Mouse (Mus musculus) intestine, postnatal 0 days (tissue): ENCODE measurements around the gene Polr1b. TPM values are rescaled to one million over a fixed set of nuclear protein-coding genes. Genes with fewer than 3 reads are reported as not detected.

Experiments
- ATAC-seq: fragments of 200-750 bp; cut with Nextera tagmentation; 2 replicates; pipeline ENCODE4 v1.8.0; 2017; ENCODE audit warnings: mild to moderate bottlenecking, moderate TSS enrichment, moderate library complexity
- H3K27ac ChIP-seq: fragments of 300-500 bp; sonication (generic); 2 replicates; pipeline ENCODE4 v1.5.1; 2014; ENCODE audit warnings: mild to moderate bottlenecking, low read depth, low read length, moderate library complexity
- H3K27me3 ChIP-seq: fragments of 300-500 bp; sonication (generic); replicated peaks from 2 replicates; pipeline ENCODE4 v1.6.1; 2014; ENCODE audit warnings: low read length, mixed read lengths; ENCODE audit not compliant: control insufficient read depth, insufficient read depth
- H3K36me3 ChIP-seq: fragments of 300-500 bp; sonication (generic); 2 replicates; pipeline ENCODE4 v1.6.1; 2014; ENCODE audit warnings: mild to moderate bottlenecking, moderate library complexity; ENCODE audit not compliant: control insufficient read depth, insufficient read depth
- H3K4me1 ChIP-seq: fragments of 300-500 bp; sonication (generic); replicated peaks from 2 replicates; pipeline ENCODE4 v1.6.1; 2014; ENCODE audit warnings: antibody characterized with exemption, low read length, mixed read lengths; ENCODE audit not compliant: control insufficient read depth, insufficient read depth
- H3K4me2 ChIP-seq: fragments of 300-500 bp; sonication (generic); replicated peaks from 2 replicates; pipeline ENCODE4 v1.6.1; 2014; ENCODE audit warnings: low read depth, mild to moderate bottlenecking, moderate library complexity
- H3K4me3 ChIP-seq: fragments of 300-500 bp; sonication (generic); 2 replicates; pipeline ENCODE4 v1.5.1; 2014; ENCODE audit warnings: low read depth, low read length
- H3K9ac ChIP-seq: fragments of 300-500 bp; sonication (generic); 2 replicates; pipeline ENCODE4 v1.6.1; 2014; ENCODE audit warnings: mild to moderate bottlenecking, low read depth, low read length
- H3K9me3 ChIP-seq: fragments of 300-500 bp; sonication (generic); 2 replicates; pipeline ENCODE4 v1.6.1; 2016; ENCODE audit warnings: mixed run types; ENCODE audit not compliant: control insufficient read depth
- CTCF ChIP-seq: sonication (generic); IDR thresholded peaks from 2 replicates; pipeline ENCODE4 v1.5.1; 2016; ENCODE audit warnings: low read depth, mild to moderate bottlenecking, control low read depth, antibody characterized with exemption, moderate library complexity
- WGBS: fragments of 180-500 bp; shearing (Covaris S2); extraction: QIAGEN DNeasy Blood & Tissue Kit; methylation state at CpG from one replicate; pipeline ENCODE4 v1.1.7; 2014; 5-methylcytosine and 5-hydroxymethylcytosine counted together
- polyA plus RNA-seq: library from polyadenylated mRNA; unstranded; fragments of >200 nt; fragmentation: Nextera tagmentation; extraction: Ambion mirVana; gene quantifications from 2 replicates; pipeline ENCODE4 v1.2.1, GENCODE M21; 2015

The Polr1b gene
- polyA plus RNA-seq: 5.3 and 6.0 TPM in 2 replicates

DNA sequence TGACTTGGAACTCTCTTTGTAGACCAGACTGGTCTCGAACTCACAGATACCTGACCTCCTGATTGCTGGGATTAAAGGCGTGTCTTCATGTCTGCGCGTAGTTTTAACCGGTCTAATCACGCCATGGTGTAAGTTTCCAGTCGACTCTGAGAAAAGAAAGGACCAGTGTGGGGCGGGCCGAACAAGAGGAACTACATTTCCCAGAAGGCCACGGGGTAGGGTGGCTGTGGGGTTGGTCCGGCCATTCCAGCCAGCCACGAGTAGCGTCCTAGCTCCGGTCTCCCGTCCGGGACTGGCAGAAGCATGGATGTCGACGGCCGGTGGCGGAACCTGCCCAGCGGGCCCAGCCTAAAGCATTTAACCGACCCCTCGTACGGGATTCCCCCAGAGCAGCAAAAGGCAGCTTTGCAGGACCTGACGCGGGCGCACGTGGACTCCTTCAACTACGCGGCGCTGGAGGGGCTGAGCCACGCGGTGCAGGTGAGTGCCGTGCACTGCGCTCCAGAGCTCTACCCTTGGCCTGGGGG, at the start of gene Polr1b:
Gene Polr1b, plus strand, starts transcription at position 212 of the 527 bp plus-strand sequence.
- no peaks in the 10 kb centered on the region for H3K4me1 ChIP-seq
- WGBS: under 1% methylated on average over 35 of the region's 35 CpGs
- no peaks in the 10 kb centered on the region for H3K9me3 ChIP-seq
- peak within 1 kb of the TSS; percentile 63 for H3K9ac ChIP-seq
- peak within 1 kb of the TSS; percentile 95 for H3K4me2 ChIP-seq
- H3K36me3 ChIP-seq: peaks cover 12% of the 10 kb centered on the region; the same call in 1 of the 2 replicates
- TF ChIP-seq CTCF: no peak
- H3K27me3 ChIP-seq: no peaks in the 10 kb centered on the region
- H3K27ac ChIP-seq: no peak within 1 kb of the TSS
- H3K4me3 ChIP-seq: peak within 1 kb of the TSS; percentile 68
- ATAC-seq: peak; percentile 100

DNA sequence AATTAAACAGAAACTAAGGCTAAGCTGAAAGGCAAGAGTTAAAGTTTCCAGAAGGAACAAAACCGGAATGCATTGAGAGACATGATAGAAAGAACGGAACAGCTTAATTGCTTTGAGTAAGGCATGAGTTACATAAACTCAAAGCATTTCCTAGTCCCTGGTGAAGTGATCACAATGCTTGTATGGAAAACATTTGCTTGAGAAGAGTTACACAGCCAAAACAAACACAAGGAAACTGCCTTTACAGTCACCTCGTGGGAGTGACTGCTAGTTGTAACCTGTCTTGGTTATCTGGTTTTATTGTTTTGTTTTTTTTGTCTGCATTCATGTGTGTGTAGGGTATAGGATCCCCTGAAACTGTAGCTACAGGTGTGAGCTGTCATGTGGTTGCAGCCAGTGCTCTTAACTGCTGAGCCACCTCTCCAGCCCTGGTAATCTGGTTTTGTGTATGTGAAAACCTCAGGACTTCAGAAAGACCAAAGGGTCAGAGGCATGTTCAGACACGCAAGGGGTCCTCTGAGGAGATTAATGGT, 48.3 kb upstream of the Polr1b start:
- Histone ChIP-seq H3K4me2 (no peak overlapping the region), H3K27ac (no peak overlapping the region), H3K36me3 (no peaks in the 10 kb centered on the region), H3K27me3 (no peaks in the 10 kb centered on the region; the same call in 1 of the 2 replicates), H3K9ac (no peak overlapping the region), H3K4me3 (no peak overlapping the region), H3K4me1 (no peaks in the 10 kb centered on the region), H3K9me3 (0 out of 2 replicates have a peak, but pooled peaks cover 4% of the 10 kb centered on the region)
- 48% methylated on average over 4 of the region's 4 CpGs for WGBS
- no peak for TF ChIP-seq CTCF
- no peak for ATAC-seq

DNA sequence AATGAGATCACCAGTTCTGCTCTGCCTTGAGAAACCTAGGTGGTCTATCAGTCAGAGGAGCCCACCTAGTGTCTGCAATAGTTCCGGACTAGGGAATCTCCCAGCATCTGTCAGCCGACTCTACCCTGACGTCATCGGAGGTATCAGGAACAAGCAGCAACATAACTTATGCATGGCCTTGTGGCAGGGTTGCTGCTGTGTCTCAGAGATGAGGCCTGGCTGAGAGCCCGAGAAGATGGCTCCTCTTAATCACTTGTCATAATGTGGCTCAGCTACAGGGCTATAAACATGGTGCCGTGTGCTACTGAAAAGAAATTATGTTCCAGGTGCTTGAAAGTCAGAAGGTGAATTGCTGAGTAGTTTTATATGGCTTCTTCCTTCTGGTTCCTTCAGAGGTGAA, 45.1 kb upstream of the Polr1b start:
- Histone ChIP-seq H3K27ac (no peak overlapping the region), H3K9me3 (0 out of 2 replicates have a peak, but pooled peaks cover 4% of the 10 kb centered on the region), H3K4me3 (no peak overlapping the region), H3K9ac (no peak overlapping the region), H3K27me3 (no peaks in the 10 kb centered on the region; the same call in 1 of the 2 replicates), H3K4me1 (no peaks in the 10 kb centered on the region), H3K4me2 (no peak overlapping the region), H3K36me3 (no peaks in the 10 kb centered on the region)
- 83% methylated on average over 6 of the region's 6 CpGs for WGBS
- no peak for ATAC-seq
- no peak for TF ChIP-seq CTCF

DNA sequence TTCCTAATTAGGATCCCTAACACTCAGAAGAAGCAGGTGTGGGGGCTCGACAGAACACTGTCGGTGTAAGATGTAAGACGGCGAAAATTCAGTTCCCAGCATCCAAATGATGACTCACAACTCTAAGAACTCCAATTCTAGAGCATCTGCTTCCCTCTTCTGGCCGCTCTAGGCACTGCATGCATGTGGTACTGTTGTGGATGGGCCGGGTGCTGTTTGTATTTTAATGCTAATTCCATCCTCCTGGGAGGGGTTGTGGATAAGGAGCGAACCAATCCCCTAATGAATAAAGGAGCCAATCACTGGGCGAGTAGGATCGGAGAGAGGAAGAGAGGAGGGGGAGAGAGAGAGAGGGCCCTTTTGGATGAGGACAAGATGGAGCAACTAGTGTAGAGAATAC, 44.2 kb upstream of the Polr1b start:
- TF ChIP-seq CTCF: peak; percentile 63
- no peak overlapping the region for H3K27ac ChIP-seq
- H3K9me3 ChIP-seq: 0 out of 2 replicates have a peak, but pooled peaks cover 4% of the 10 kb centered on the region
- ATAC-seq: no peak
- no peak overlapping the region for H3K4me3 ChIP-seq
- H3K36me3 ChIP-seq: no peaks in the 10 kb centered on the region
- H3K4me2 ChIP-seq: no peak overlapping the region
- H3K9ac ChIP-seq: no peak overlapping the region
- no peaks in the 10 kb centered on the region for H3K4me1 ChIP-seq
- 52% methylated on average over 9 of the region's 9 CpGs for WGBS
- no peaks in the 10 kb centered on the region; the same call in 1 of the 2 replicates for H3K27me3 ChIP-seq

DNA sequence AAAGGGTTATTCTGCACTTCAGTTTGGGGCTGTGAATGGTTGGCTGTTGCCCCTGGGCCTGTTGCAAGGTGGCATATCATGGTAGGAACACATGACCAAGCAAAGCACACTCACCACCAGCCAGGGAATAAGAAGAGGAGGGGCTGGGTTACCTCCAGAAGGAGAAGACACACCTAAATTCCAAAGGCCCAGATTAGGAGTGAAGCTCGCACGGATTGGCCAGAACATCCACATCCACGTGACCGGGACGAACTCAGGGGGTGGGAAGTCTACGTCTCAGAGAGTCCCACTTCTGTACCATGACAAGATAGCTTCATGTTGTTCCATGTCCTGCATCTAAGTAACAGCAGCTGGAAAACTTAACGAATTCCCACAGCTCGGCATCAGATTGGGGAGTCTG, 43.5 kb upstream of the Polr1b start:
- no peak for ATAC-seq
- Histone ChIP-seq H3K4me2 (no peak overlapping the region), H3K27me3 (no peaks in the 10 kb centered on the region; the same call in 1 of the 2 replicates), H3K4me3 (no peak overlapping the region), H3K36me3 (no peaks in the 10 kb centered on the region), H3K4me1 (no peaks in the 10 kb centered on the region), H3K27ac (no peak overlapping the region), H3K9ac (no peak overlapping the region), H3K9me3 (0 out of 2 replicates have a peak, but pooled peaks cover 4% of the 10 kb centered on the region)
- TF ChIP-seq CTCF: no peak
- WGBS: 94% methylated on average over 8 of the region's 8 CpGs

DNA sequence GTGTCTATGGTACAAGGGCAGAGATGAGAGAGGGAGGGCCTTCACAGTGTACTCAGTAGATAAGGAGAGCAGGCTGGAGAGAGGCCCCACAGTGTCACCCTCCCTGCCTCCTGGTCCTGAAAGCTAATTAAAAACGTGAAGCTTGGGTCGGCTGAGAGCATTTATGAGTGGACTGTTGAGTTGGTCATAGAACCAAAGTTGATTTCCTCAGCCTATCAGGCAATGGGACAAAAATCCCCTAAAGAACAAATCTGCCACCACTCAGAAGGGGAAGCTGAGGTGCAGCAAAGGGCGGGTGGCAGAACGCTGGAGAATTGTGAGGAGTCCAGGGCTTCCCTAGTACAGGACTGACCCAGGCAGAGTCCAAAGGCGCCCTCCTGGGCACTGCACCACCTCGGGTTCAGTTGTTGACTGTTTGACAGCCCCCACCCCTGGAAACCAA, 42.9 kb upstream of the Polr1b start:
- TF ChIP-seq CTCF: no peak
- no peaks in the 10 kb centered on the region for H3K36me3 ChIP-seq
- no peak overlapping the region for H3K4me3 ChIP-seq
- 0 out of 2 replicates have a peak, but pooled peaks cover 4% of the 10 kb centered on the region for H3K9me3 ChIP-seq
- 88% methylated on average over 6 of the region's 6 CpGs for WGBS
- H3K27ac ChIP-seq: no peak overlapping the region
- H3K27me3 ChIP-seq: no peaks in the 10 kb centered on the region; the same call in 1 of the 2 replicates
- no peak overlapping the region for H3K9ac ChIP-seq
- no peak overlapping the region for H3K4me2 ChIP-seq
- no peak for ATAC-seq
- no peaks in the 10 kb centered on the region for H3K4me1 ChIP-seq
